Mouse (Mus musculus) 3134 (cell line): ENCODE results near the gene Krtap12-1.
"Not testable (repeated sequence)": the region's sequence is repeated elsewhere in the genome, so short reads cannot be mapped to it uniquely, and the experiment has no call there.

Experiments
- DNase-seq: peaks from one replicate; pipeline ENCODE4 v3.0.0-alpha.2; 2011; ENCODE audit warnings: low spot score; ENCODE audit not compliant: insufficient read length; ENCODE audit errors: extremely low read depth

Krtap12-1 gene

DNA sequence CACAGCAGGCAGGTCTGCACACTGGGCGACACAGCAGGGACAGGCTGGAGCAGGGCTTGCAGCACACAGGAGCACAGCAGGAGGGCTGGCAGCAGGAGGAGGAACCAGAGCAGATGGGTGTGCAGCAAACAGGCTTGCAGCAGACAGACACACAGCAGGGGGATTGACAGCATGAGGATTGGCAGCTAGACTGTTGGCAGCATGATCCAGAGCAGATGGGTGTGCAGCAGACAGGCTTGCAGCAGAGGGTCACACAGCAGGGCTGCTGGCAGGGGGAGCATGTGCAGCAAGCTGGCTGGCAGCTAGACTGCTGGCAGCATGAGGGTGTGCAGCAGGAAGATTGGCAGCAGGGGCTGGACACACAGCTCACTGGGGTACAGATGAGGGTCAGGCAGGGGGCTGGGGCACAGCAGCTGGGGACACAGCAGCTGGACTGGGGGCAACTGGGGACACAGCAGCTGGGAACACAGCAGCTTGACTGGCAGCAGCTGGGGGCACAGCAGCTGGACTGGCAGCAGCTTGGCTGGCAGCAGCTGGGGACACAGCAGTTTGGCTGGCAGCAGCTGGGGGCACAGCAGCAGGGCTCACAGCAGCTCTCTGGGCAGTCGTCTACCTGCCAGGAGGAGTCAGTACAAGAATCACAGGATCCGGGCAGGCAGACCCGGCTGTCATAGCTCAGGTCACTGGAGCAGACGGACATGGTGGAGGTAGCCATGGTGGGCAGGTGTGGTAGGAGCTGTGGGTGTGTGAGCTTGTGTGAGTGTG, 21.7 kb downstream of the Krtap12-1 start, which contains the start of gene Gm18596:
Gene Gm18596 (minus strand): TSS at position 715 of the 765 bp plus-strand sequence.
- DNase-seq = not testable (repeated sequence)

DNA sequence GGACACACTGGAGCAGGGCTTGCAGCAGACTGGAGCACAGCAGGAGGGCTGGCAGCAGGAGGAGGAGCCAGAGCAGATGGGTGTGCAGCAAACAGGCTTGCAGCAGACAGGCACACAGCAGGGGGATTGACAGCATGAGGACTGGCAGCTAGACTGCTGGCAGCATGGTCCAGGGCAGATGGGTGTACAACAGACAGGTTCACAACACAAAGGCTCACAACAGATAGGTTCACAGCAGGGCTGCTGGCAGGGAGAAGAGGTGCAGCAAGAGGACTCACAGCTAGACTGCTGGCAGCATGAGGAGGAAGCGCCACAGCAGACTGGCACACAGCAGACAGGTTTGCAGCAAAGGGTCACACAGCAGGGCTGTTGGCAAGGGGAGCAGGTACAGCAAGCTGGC, 30.3 kb downstream of the Krtap12-1 start:
- not testable (repeated sequence) for DNase-seq

DNA sequence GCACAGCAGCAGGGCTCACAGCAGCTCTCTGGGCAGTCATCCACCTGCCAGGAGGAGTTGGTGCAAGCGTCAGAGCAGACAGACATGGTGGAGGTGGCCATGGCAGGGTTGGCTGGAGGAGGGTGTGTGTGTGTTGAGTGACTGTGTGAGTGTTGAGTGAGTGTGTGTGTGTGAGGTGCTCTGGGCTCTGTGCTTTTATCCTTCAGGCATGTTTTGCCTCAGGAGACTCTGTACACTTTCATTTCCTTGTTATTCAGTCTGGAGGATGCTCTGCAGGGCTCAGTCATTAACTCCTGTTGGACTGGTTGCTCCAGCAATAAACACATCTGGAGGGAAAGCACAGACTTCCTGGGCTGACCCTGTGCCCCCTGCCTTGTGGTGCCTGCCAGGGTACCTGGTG, 30.9 kb downstream of the Krtap12-1 start, which contains the start of gene Gm9736:
Gene Gm9736 (minus strand): TSS at position 101 of the 400 bp plus-strand sequence.
- not testable (repeated sequence) for DNase-seq

DNA sequence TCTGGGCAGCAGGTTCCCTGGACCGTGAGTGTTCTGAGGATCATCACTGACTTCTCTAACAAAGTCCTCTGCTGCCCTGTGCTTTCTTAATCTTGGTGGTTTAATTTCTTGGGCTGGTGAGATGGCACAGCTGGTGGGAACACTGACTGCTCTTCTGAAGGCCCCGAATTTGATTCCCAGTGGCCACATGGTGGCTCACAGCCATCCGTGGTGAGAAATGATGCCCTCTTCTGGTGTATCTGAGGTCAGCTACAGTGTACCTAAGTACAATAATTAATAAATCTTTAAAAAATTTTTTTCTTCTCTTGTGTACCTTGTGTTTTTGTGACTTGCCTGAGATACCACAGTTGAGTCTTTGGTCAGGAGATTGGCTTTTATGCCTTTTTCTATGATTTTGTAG, 31.9 kb downstream of the Krtap12-1 start:
- not testable (repeated sequence) for DNase-seq

DNA sequence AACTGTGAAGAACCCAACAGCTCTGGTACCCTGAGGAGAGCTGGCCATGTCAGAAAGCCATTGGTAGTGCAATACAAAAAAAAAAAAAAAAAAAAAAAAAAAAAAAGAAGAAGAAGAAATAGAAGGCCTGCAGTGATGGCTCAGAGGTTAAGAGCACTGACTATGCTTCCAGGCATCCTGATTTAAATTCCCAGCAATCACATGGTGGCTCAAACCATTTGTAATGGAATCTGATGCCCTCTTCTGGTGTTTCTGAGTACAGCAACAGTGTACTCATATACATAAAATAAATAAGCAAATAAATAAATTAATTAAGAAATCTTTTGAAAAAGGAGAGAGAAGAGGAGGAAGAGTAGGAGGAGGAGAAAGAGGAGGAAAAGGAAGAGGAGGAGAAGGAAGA, 33.0 kb downstream of the Krtap12-1 start:
- DNase-seq = no peak

DNA sequence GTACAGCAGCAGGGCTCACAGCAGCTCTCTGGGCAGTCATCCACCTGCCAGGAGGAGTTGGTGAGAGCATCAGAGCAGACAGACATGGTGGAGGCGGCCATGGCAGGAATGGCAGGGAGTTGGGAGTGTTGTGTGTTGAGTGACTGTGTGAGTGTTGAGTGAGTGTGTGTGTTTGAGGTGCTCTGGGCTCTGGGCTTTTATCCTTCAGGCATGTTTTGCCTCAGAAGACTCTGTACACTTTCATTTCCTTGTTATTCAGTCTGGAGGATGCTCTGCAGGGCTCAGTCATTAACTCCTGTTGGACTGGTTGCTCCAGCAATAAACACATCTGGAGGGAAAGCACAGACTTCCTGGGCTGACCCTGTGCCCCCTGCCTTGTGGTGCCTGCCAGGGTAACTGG, 39.2 kb downstream of the Krtap12-1 start, which contains the start of gene Gm3233:
Gene Gm3233 (minus strand): TSS at position 101 of the 400 bp plus-strand sequence.
- not testable (repeated sequence) for DNase-seq

DNA sequence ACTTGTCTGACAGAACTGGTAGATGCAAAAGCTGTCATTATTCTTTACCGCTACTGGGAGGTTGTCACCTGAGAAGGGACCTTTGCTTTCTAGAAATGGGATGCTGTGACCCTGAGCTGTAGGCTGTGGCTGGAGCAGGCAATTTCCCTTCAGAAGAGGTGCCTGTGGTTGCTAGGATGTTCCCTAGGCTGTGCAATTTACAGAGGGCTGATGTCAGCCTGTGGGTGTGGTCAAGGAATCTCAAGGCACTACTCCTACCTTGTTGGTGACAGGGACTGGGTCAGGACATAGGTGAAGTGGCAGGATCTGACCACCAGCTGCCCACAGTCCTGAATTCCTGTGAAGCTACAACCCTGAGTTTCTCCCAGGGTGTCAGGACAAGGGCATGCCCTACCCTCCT, 49.3 kb downstream of the Krtap12-1 start:
- DNase-seq = no peak
